Mouse (Mus musculus) myocyte (in vitro differentiated cells): ENCODE results near the gene Ajm1. TPM values are rescaled to one million over a fixed set of nuclear protein-coding genes. Genes with fewer than 3 reads are reported as not detected.

ENCODE experiments used
- H3K27me3 ChIP-seq: one replicate; pipeline ENCODE4 v1.6.1; 2011; ENCODE audit not compliant: control insufficient read depth, insufficient read depth, insufficient read length
- H3K36me3 ChIP-seq: one replicate; pipeline ENCODE4 v1.6.1; 2011; ENCODE audit not compliant: control insufficient read depth, insufficient read depth
- H3K4me2 ChIP-seq: one replicate; pipeline ENCODE4 v1.6.1; 2011; ENCODE audit warnings: low read depth, control low read depth
- H3K4me3 ChIP-seq: one replicate; pipeline ENCODE4 v1.5.1; 2011; ENCODE audit warnings: mild to moderate bottlenecking, control low read depth, moderate library complexity
- H3K79me2 ChIP-seq: one replicate; pipeline ENCODE4 v1.6.1; 2011; ENCODE audit not compliant: control insufficient read depth, insufficient read depth
- H3ac ChIP-seq: one replicate; pipeline ENCODE4 v1.6.1; 2011; ENCODE audit not compliant: control insufficient read depth, insufficient read length
- CEBPB ChIP-seq: IDR thresholded peaks from 2 replicates; pipeline ENCODE4 v1.6.1; 2011; ENCODE audit warnings: mild to moderate bottlenecking, moderate library complexity; ENCODE audit not compliant: poor library complexity, insufficient read depth, severe bottlenecking
- E2F4 ChIP-seq: IDR thresholded peaks from one replicate; pipeline ENCODE4 v1.6.1; 2011; ENCODE audit warnings: mild to moderate bottlenecking, control low read depth, moderate library complexity; ENCODE audit not compliant: insufficient read depth
- MAX ChIP-seq: IDR thresholded peaks from one replicate; pipeline ENCODE4 v1.6.1; 2011; ENCODE audit warnings: low read depth, mild to moderate bottlenecking, control low read depth
- MYOD1 ChIP-seq, 3 experiments: IDR thresholded peaks; one replicate each; pipeline ENCODE4 v1.6.1; 2011; ENCODE audit warnings: control low read depth in 2 of 3, low read depth in 2 of 3, mild to moderate bottlenecking in 2 of 3, moderate library complexity in 1 of 3; ENCODE audit not compliant: insufficient read length in 2 of 3, control insufficient read depth in 1 of 3
- MYOG ChIP-seq, 3 experiments: IDR thresholded peaks; one replicate each; pipeline ENCODE4 v1.6.1; 2011; ENCODE audit warnings: control low read depth in 2 of 3, low read depth in 2 of 3, mild to moderate bottlenecking in 2 of 3; ENCODE audit not compliant: insufficient read length in 2 of 3, control insufficient read depth in 1 of 3, insufficient read depth in 1 of 3
- POLR2A ChIP-seq: IDR thresholded peaks from one replicate; pipeline ENCODE4 v1.6.1; 2011; ENCODE audit warnings: low read depth, mild to moderate bottlenecking, control low read depth, moderate library complexity; ENCODE audit not compliant: insufficient read length
- POLR2AphosphoS2 ChIP-seq: IDR thresholded peaks from one replicate; pipeline ENCODE4 v1.6.1; 2011; ENCODE audit warnings: low read depth, control low read depth; ENCODE audit not compliant: insufficient read length
- REST ChIP-seq: IDR thresholded peaks from one replicate; pipeline ENCODE4 v1.6.1; 2011; ENCODE audit warnings: mild to moderate bottlenecking, control low read depth, moderate library complexity; ENCODE audit not compliant: insufficient read depth, insufficient read length
- SRF ChIP-seq: IDR thresholded peaks from one replicate; pipeline ENCODE4 v1.6.1; 2011; ENCODE audit warnings: low read depth; ENCODE audit not compliant: control insufficient read depth, insufficient read length
- TCF12 ChIP-seq: IDR thresholded peaks from one replicate; pipeline ENCODE4 v1.6.1; 2011; ENCODE audit warnings: mild to moderate bottlenecking, control low read depth; ENCODE audit not compliant: poor library complexity, insufficient read depth, severe bottlenecking
- TCF3 ChIP-seq: IDR thresholded peaks from one replicate; pipeline ENCODE4 v1.6.1; 2011; ENCODE audit warnings: low read depth, control low read depth; ENCODE audit not compliant: insufficient read length
- USF1 ChIP-seq: IDR thresholded peaks from one replicate; pipeline ENCODE4 v1.6.1; 2011; ENCODE audit warnings: low read depth, mild to moderate bottlenecking, control low read depth, moderate library complexity
- polyA plus RNA-seq: library from polyadenylated mRNA; unstranded; fragments of >200 nt; fragmentation: generic; extraction: Trizol; gene quantifications from one replicate; pipeline ENCODE4 v1.2.1, GENCODE M21; 2012; ENCODE audit warnings: missing spikeins

Ajm1 gene
- polyA plus RNA-seq, 1 experiment: 1.0 TPM

DNA sequence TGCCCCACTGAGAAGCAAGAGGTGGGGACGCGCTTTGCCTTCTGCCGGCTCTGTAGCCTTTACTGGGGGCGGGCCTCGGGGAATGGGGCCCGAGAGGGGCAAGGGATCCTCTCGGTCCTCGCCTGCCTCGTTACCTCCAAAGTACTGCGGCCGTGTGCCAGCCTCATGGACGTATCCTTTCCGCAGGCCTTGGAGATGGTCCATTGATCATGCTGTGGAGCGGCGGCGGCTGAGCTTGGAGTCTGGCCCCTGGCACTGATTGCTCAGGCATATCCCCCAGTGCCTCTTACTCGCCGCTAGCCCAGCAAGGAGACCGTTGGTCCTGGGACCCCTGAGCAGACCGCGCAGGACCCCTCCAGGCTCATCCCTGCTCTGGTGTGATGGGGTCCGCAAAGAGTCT lies 34.8 kb upstream of the Ajm1 start:
- TF ChIP-seq SRF (no peak), REST (no peak), TCF3 (no peak), MAX (no peak), CEBPB (no peak)
- Histone ChIP-seq H3K36me3 (no peaks in the 10 kb centered on the region), H3K27me3 (peaks cover 47% of the 10 kb centered on the region), H3K79me2 (no peaks in the 10 kb centered on the region), H3K4me2 (no peak overlapping the region), H3ac (no peak overlapping the region), H3K4me3 (no peak overlapping the region)

DNA sequence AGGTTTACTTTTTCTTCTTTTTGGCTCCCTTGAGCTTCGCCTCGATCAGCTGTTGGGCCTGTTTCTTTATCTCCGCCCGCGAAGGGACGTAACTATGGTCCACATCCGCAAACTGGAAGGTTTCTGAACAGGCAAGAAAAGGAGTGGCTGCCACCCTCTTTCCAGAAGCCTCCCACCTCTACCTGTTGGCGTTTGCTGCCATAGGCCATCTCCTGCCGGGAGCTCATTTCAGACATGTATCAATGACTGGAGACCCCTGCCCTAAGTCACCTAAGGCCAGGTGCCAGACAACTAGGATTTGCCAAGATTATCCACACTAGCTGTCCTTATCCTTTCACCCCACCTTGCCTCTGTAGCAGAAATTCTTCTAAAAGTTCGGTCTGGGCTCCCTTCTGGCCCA lies 27.1 kb upstream of the Ajm1 start:
- H3ac ChIP-seq: peak overlapping the region; percentile 67
- no peaks in the 10 kb centered on the region for H3K27me3 ChIP-seq
- TF ChIP-seq POLR2A (no peak), MYOG (IDR thresholded peaks at IDR 0.05; ENCODE audit: control insufficient read depth in 1 of 3, insufficient read depth in 1 of 3, insufficient read length in 2 of 3, low read depth in 2 of 3) (no peak), POLR2AphosphoS2 (no peak), E2F4 (no peak), SRF (no peak), USF1 (no peak), REST (no peak), TCF3 (no peak), MAX (no peak), TCF12 (no peak), CEBPB (no peak), MYOD1 (IDR thresholded peaks at IDR 0.05; ENCODE audit: control insufficient read depth in 1 of 3, insufficient read length in 2 of 3, low read depth in 2 of 3) (no peak)
- H3K4me3 ChIP-seq: peak overlapping the region; percentile 75
- no peaks in the 10 kb centered on the region for H3K36me3 ChIP-seq
- H3K4me2 ChIP-seq: peak overlapping the region; percentile 79
- H3K79me2 ChIP-seq: peaks cover 44% of the 10 kb centered on the region

DNA sequence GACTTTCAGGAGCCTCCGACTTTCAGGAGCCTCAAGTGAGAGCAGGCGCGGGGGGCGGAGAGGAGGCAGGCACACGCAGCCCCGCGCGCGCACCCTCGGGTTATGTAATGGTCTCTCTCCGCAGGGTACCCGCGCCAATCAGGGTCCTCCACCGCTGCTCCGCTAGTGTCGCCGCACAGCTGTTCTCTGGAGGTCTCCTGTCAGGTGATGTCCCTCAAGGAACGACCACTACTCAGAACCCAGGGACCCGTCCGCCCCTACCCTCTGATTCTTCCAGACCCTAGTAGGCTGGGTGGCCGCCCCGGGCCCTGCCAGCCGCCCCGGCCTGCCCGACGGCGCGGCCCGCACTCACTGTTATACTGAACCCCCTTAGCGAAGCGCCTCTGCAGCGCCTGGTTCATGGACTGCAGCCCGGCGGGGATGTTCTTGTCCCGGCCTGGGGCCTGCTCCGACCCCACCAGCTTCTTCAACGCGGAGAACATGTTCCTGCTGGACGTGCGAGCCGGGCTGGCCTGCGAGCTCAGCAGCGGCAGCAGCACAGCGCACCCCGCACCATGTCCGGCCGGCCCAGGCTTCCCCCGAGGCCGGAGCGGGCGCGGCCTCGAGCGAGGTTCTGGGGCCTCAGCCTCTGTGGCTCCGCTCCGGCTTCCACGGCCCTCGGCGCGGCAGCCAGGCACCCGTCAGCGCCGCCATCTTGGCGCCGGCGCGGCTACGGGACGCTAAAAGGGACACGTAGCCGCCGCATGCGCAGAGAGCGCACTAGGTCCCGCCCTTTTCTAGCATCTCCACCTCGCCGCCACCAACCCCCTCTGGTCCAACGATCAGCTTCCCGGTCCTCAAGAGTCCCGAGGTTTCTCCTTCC lies 26.4 kb upstream of the Ajm1 start, which contains the start of gene Rabl6:
Rabl6 (minus strand) TSS at position 761 of the 862 bp plus-strand sequence.
- TF ChIP-seq TCF12 (no peak), USF1 (no peak), MYOD1 (IDR thresholded peaks at IDR 0.05; ENCODE audit: control insufficient read depth in 1 of 3, insufficient read length in 2 of 3, low read depth in 2 of 3) (peak in 1 of 3 experiments; percentile 48), MYOG (IDR thresholded peaks at IDR 0.05; ENCODE audit: control insufficient read depth in 1 of 3, insufficient read depth in 1 of 3, insufficient read length in 2 of 3, low read depth in 2 of 3) (peak in 2 of 3 experiments; percentile 4 to 22), E2F4 (peak; percentile 5), POLR2AphosphoS2 (peak; percentile 91), SRF (peak; percentile 74), POLR2A (peak; percentile 98), TCF3 (no peak)
- no peaks in the 10 kb centered on the region for H3K36me3 ChIP-seq
- H3K79me2 ChIP-seq: peaks cover 46% of the 10 kb centered on the region
- H3K4me2 ChIP-seq: peak within 1 kb of the TSS; percentile 100
- H3K4me3 ChIP-seq: peak within 1 kb of the TSS; percentile 75
- peak within 1 kb of the TSS; percentile 67 for H3ac ChIP-seq
- no peaks in the 10 kb centered on the region for H3K27me3 ChIP-seq

DNA sequence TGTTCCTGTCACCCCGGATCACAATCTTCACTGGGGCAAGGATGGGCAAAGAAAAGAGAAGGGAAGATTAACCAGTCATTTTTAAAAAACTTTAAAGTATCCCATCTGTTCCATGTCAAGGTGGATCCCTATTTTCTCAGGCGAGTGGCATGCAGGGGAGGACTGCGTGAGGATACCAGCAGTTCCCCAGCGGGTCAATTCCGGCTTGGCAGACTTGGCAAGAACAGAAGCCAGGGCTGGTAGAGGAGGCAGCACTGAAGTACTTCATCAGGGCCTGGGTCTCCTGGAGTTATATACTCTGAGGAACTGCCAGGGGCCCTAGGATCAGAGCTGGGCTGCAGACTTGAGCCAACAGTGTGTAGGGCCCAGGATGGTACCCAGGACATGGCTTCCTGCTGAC lies 21.0 kb upstream of the Ajm1 start:
- no peak overlapping the region for H3K4me3 ChIP-seq
- no peak overlapping the region for H3ac ChIP-seq
- TF ChIP-seq POLR2A (no peak), E2F4 (no peak), POLR2AphosphoS2 (no peak), REST (no peak), MAX (no peak), MYOG (IDR thresholded peaks at IDR 0.05; ENCODE audit: control insufficient read depth in 1 of 3, insufficient read depth in 1 of 3, insufficient read length in 2 of 3, low read depth in 2 of 3) (no peak), MYOD1 (IDR thresholded peaks at IDR 0.05; ENCODE audit: control insufficient read depth in 1 of 3, insufficient read length in 2 of 3, low read depth in 2 of 3) (no peak), CEBPB (no peak), USF1 (no peak), SRF (no peak), TCF3 (no peak)

DNA sequence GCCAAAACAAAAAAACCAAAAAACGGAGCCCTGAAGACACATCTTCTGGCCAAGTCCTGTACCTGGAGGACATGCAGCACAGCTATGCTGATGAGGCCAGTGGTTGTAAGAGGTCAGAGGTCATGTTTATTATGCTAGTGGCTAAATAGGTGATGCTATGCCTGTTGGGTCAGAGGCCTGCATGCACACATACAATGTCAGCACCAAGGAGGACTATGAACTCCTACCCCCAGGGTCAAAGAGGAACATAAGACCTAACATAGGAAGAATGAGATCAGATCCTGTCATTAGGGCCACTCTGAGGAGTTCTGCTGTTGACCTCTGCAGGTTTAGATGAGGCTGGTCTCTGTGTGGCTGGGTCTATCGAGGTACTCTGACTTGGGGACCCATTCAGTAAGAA lies 18.5 kb upstream of the Ajm1 start:
- no peak overlapping the region for H3K4me3 ChIP-seq
- peaks cover 40% of the 10 kb centered on the region for H3K36me3 ChIP-seq
- TF ChIP-seq E2F4: no peak
- TF ChIP-seq POLR2A: no peak
- no peak for TF ChIP-seq REST
- no peaks in the 10 kb centered on the region for H3K27me3 ChIP-seq
- H3K79me2 ChIP-seq: peaks cover 16% of the 10 kb centered on the region
- no peak overlapping the region for H3K4me2 ChIP-seq
- H3ac ChIP-seq: no peak overlapping the region

More for the DNA sequence above, 21.0 kb upstream of the Ajm1 start:
- Histone ChIP-seq H3K4me2 (no peak overlapping the region), H3K27me3 (no peaks in the 10 kb centered on the region), H3K79me2 (peaks cover 41% of the 10 kb centered on the region), H3K36me3 (peaks cover 26% of the 10 kb centered on the region)
